Mouse (Mus musculus): Measurements from ENCODE around the gene Adamts20.

DNA sequence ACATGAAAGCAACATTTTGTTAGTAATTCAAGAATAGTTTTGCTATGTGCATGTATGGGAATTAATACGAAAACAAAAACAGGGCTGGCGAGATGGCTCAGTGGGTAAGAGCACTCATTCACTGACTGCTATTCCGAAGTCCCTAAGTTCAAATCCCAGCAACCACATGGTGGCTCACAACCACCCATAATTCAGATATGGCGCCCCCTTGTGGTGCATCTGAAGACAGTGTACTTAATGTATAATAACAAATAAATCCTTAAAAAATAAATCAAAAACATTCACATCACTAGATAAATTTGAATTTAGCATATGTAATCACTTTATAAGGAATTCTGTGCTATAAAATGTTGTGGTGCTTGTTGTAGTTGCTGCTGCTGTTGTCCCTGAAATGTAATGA lies 225.6 kb downstream of the Adamts20 start:
- TF ChIP-seq CTCF (IDR thresholded peaks at IDR 0.05; ENCODE audit: borderline replicate concordance, control insufficient read depth, extremely low read depth, insufficient read depth, low read length, poor library complexity) (no peak), POLR2A (IDR thresholded peaks at IDR 0.05; ENCODE audit: control insufficient read depth, extremely low read depth, insufficient read depth, low read length, poor library complexity) (no peak)

All from thymus, adult 2 months (tissue).